In genomic region chr8:115597226-115597953, GRCm38 (mm10) we compare ENCODE assay signal across 10 mouse cellular contexts.
A peak's percentile ranks its signal among the peaks of the same experiment; 100 is the strongest.
DNase-seq lines count a peak whose midpoint lies in the region; ATAC-seq lines count a peak whose summit lies in the region.
"Had no signal": no experiment of that assay in that cellular context is flagged by ENCODE, and none has a peak within 500 bp of the region (broad histone marks: within the 10 kb centered on the region; RNA-seq: fewer than 3 reads in every experiment).

No protein-coding gene starts in this region.

- no peaks in the 10 kb centered on the region for H3K9me3 ChIP-seq in kidney, embryonic 14.5 days (ENCODE audit: control insufficient read depth, low read length)
- H3K9me3 ChIP-seq in embryonic facial prominence, embryonic 14.5 days (ENCODE audit: control insufficient read depth, low read length): no peaks in the 10 kb centered on the region
- no peaks in the 10 kb centered on the region for H3K9me3 ChIP-seq in forebrain, embryonic 10.5 days
- H3K9me3 ChIP-seq: liver, embryonic 13.5 days had no signal

- no peak for ATAC-seq in kidney, embryonic 14.5 days (ENCODE audit: low FRiP score, low TSS enrichment)
- no peak for ATAC-seq in embryonic facial prominence, embryonic 14.5 days (ENCODE audit: low read depth)
- ATAC-seq: Patski had no signal

- no peak overlapping the region for H3K4me3 ChIP-seq in kidney, embryonic 14.5 days (ENCODE audit: low read length)
- no peak overlapping the region for H3K4me3 ChIP-seq in embryonic facial prominence, embryonic 14.5 days (ENCODE audit: low read depth, low read length)
- no peak overlapping the region for H3K4me3 ChIP-seq in forebrain, embryonic 10.5 days
- H3K4me3 ChIP-seq: liver, embryonic 13.5 days had no signal

- H3K9ac ChIP-seq in kidney, embryonic 14.5 days (ENCODE audit: low read depth, low read length): no peak overlapping the region
- no peak overlapping the region for H3K9ac ChIP-seq in embryonic facial prominence, embryonic 14.5 days (ENCODE audit: low read depth, low read length)
- H3K9ac ChIP-seq: liver, embryonic 13.5 days had no signal

- H3K4me1 ChIP-seq in kidney, embryonic 14.5 days (ENCODE audit: control insufficient read depth, insufficient read depth, low read length): no peaks in the 10 kb centered on the region
- 0 out of 2 replicates have a peak, but pooled peaks cover 5% of the 10 kb centered on the region for H3K4me1 ChIP-seq in embryonic facial prominence, embryonic 14.5 days (ENCODE audit: control insufficient read depth, insufficient read depth, low read length)
- H3K4me1 ChIP-seq in forebrain, embryonic 10.5 days: peaks cover 7% of the 10 kb centered on the region
- H3K4me1 ChIP-seq: liver, embryonic 13.5 days had no signal

- H3K36me3 ChIP-seq in kidney, embryonic 14.5 days (ENCODE audit: control insufficient read depth, insufficient read depth, low read length): no peaks in the 10 kb centered on the region
- H3K36me3 ChIP-seq in embryonic facial prominence, embryonic 14.5 days (ENCODE audit: control insufficient read depth, insufficient read depth, low read length): no peaks in the 10 kb centered on the region
- no peaks in the 10 kb centered on the region for H3K36me3 ChIP-seq in forebrain, embryonic 10.5 days (replicated peaks)
- H3K36me3 ChIP-seq: liver, embryonic 13.5 days had no signal

- 63% methylated on average over 10 of the region's 10 CpGs for WGBS in kidney, embryonic 14.5 days
- 40% methylated on average over 10 of the region's 10 CpGs for WGBS in embryonic facial prominence, embryonic 14.5 days
- WGBS in forebrain, embryonic 10.5 days: 68% methylated on average over 10 of the region's 10 CpGs

- no peak overlapping the region for H3K27ac ChIP-seq in kidney, embryonic 14.5 days (ENCODE audit: low read depth, low read length)
- no peak overlapping the region for H3K27ac ChIP-seq in embryonic facial prominence, embryonic 14.5 days (replicated peaks; ENCODE audit: low read depth, low read length)
- no peak overlapping the region for H3K27ac ChIP-seq in forebrain, embryonic 10.5 days
- H3K27ac ChIP-seq: liver, embryonic 13.5 days had no signal

- no peaks in the 10 kb centered on the region for H3K27me3 ChIP-seq in kidney, embryonic 14.5 days (ENCODE audit: control insufficient read depth, insufficient read depth, low read length)
- H3K27me3 ChIP-seq in embryonic facial prominence, embryonic 14.5 days (replicated peaks; ENCODE audit: control insufficient read depth, insufficient read depth, low read length): no peaks in the 10 kb centered on the region
- no peaks in the 10 kb centered on the region; the same call in 1 of the 2 replicates for H3K27me3 ChIP-seq in forebrain, embryonic 10.5 days (ENCODE audit: poor library complexity, severe bottlenecking)
- H3K27me3 ChIP-seq: liver, embryonic 13.5 days; Patski had no signal

- no peak overlapping the region for H3K4me2 ChIP-seq in kidney, embryonic 14.5 days (replicated peaks; ENCODE audit: low read depth, low read length)
- no peak overlapping the region for H3K4me2 ChIP-seq in embryonic facial prominence, embryonic 14.5 days (ENCODE audit: low read depth, low read length)
- H3K4me2 ChIP-seq: liver, embryonic 13.5 days had no signal

- DNase-seq in kidney, adult 9 months: peak; percentile 5
- DNase-seq in cerebellum, adult 11 months: peak; percentile 19
- DNase-seq in embryonic facial prominence, embryonic 14.5 days (ENCODE audit: low spot score): peak; percentile 55
- peak; percentile 22 for DNase-seq in layer of hippocampus, adult 9-11 months
- peak; percentile 12 to 13 for DNase-seq in right cerebral cortex, postnatal 36 days (ENCODE audit: low spot score in 2 of 2)
- no peak for DNase-seq in adrenal gland, adult 8-10 months
- DNase-seq in forebrain, embryonic 10.5 days (ENCODE audit: extremely low spot score, low spot score): no peak
- DNase-seq: liver, embryonic 13.5 days had no signal

Comparison
In these comparisons a context has a peak if more than half of its experiments do, and no peak if none do; other contexts are left out.
1. DNase-seq: peak in kidney, adult 9 months (single experiment), cerebellum, adult 11 months (single experiment), embryonic facial prominence, embryonic 14.5 days (single experiment), layer of hippocampus, adult 9-11 months (single experiment) and right cerebral cortex, postnatal 36 days (2 of 2); none in adrenal gland, adult 8-10 months (single experiment) and forebrain, embryonic 10.5 days (single experiment).